Mouse (Mus musculus) lung, postnatal 25 days (tissue): ENCODE measurements around the gene H1foo.

Experiments
- DNase-seq: peaks from one replicate; pipeline ENCODE4 v3.0.0; 2022; ENCODE audit warnings: low spot score

H1foo gene

DNA sequence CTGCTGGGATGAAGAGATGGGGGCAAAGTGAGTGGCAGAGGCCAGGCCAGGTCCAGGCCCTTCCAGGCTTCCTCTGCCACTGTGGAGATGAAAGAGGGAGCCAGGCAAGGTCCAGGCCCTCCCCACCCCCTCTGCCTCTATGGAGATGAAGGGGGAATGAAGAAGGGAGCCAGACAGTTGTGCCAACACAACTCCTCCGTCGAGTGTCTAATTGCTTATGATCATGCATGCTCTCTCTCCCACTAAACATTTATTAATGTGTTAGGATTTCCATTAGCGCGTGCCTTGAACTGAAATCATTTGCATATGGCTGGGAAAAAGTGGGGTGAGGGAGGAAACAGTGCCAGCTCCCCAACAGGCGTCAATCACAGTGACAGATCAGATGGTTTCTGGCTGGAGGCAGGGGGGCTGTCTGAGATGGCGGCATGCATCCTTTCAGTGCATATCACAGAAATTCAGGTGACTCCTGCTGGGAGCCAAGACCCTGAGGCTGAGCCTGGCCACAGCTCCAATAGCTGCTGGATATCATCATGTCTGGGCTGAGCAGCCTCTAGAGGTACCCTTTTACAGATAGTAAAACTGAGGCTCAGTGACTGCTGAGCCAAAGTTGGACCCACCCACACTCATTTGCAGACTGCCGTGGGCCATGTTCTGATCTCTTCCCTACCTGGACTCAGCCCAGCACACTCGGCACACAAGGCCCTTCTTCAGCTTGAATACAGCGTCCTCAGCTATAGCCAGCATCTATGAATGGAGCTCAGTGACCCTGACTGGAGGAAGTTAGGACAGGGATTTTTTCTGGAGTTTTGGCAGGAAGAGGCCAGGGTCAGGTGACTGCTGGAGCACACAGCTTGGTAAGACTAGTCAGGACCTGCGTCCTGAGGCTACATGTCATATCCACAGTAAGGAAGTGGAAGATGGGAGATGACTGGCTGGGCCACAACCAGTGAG is 17.2 kb upstream of the H1foo start:
- no peak for DNase-seq

DNA sequence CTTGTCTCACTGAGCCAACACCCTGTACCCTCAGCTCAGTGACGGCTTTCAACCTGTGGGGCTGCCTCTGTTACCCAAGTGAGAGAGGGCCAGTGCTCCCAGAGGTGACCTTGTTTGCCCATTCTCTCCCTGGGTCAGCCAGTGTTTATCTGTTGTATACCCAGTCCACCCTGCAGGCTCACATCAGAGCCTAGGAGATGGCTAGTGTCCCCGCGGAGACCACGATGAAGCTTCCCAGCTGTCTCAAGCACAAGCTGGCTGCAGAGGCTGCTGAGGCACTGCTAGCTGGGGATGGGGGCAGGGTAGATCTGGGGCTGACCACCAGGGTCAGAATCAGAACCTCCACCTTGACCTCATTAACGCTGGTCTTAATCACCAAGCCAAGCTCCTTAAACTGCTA is 14.7 kb upstream of the H1foo start:
- DNase-seq = no peak

DNA sequence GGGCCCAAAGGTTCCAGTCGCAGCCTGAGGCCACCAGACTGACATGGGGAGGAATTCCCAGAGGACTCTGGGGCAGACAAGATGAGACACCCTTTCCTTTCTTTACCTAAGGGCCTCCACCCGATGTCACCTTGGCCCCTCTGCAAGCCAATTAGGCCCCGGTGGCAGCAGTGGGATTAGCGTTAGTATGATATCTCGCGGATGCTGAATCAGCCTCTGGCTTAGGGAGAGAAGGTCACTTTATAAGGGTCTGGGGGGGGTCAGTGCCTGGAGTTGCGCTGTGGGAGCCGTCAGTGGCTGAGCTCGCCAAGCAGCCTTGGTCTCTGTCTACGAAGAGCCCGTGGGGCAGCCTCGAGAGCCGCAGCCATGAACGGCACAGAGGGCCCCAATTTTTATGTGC is 13.1 kb upstream of the H1foo start, which contains the start of gene Rho:
Gene Rho, plus strand, starts transcription at position 110 of the 400 bp plus-strand sequence.
- DNase-seq = no peak

DNA sequence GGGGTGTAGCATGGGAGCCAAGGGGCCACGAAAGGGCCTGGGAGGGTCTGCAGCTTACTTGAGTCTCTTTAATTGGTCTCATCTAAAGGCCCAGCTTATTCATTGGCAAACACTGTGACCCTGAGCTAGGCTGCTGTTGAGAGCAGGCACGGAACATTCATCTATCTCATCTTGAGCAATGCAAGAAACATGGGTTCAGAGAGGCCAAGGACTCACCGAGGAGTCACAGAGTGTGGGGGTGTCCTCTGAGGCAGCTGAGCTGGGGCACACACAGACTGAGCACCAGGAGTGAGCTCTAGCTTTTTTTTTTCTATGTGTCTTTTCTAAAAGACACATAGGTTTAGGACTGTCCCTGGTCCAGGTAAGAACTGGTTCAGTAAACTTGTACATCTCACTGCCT is 12.3 kb upstream of the H1foo start:
- DNase-seq = no peak

DNA sequence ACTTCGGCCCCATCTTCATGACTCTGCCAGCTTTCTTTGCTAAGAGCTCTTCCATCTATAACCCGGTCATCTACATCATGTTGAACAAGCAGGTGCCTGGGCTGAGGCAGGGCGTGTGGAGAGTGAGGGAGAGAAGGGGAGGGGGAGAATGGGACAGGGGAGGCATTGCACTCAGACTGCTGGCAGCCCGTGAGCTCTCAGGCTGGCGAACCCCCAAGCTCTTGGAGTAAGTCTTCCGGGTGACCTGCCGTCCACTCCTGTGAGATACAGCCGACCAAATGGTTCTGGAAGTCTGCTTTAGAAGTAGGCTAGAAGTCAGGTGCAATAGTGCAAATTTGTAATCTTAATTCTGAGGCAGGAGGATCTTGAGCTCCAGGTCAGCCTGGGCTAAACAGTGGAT is 9.2 kb upstream of the H1foo start:
- DNase-seq = no peak

DNA sequence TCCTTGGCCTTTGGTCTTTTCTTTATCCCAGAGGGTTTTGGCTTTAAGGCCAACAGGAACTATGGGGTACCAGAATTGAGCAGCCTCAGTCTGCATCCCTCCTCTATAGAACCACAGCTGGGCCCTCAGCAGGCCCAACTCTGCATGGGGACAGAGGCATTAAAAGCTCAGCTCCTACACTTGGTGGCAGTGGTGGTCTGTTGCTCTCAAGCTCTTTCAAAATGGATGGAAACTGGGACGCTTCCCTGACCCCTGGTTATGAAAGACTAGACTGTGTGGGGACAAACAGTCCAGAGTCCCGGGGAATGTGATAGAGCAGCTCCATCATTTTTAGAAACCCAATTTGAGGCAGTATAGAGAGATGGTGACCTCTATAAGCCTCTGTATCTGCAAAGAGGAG is 6.7 kb upstream of the H1foo start:
- no peak for DNase-seq

DNA sequence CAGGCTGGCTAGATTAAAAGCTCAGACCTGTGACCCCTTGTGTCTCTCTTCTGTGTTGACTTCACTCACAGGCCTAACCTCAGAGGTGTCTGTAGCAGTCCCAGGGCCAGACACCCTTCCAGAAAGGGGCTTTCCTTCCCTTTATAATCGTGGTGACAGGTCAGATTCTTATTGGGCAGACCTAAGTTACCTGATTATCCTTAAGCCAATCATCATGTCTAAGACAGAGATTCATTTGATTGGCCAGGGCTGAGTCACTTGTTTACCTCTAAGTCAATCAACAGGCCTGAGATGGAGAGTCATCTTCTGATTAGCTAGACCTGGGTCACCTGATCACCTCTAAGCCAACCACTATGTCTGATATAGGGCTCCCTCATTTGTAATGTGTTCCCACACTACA is 5.9 kb upstream of the H1foo start:
- no peak for DNase-seq

DNA sequence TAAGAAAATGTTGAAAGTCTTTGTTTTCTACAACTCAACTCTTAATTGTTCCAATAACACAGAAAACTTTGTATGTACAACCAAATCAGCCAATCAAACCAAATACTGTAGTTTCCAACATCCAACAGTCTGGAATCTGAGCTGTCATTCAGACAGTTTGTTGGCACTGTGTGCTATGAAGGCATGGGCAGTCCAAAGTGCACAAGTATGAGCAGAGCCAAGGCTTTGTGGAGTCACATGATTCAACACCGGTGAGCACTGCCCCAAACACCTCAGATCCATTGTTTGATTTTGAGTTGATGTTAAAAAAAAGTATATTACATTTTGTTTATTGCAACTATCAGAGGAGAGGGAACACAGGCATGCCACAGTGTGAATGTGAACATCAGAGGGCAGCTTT is 4.1 kb upstream of the H1foo start:
- DNase-seq = no peak

DNA sequence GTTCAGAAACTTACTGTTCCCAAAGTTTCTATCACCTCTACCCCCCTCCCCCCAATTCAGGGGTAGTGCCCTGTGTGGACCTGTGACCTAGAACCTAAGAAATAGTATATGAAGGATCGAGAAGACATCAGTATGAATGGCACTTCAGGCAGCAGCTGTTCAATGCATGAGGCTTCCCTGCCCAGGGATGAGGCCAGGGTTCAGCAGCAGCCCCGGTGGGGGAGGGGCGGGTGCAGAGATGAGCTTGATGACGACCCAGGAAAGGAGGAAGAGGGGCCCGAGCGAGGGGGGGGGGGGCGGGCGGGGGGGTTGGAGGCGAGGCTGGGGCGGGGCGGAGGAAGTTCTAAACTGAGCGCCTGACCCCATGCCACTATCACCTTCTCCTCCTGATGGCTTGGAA is 3.6 kb upstream of the H1foo start:
- DNase-seq = no peak

DNA sequence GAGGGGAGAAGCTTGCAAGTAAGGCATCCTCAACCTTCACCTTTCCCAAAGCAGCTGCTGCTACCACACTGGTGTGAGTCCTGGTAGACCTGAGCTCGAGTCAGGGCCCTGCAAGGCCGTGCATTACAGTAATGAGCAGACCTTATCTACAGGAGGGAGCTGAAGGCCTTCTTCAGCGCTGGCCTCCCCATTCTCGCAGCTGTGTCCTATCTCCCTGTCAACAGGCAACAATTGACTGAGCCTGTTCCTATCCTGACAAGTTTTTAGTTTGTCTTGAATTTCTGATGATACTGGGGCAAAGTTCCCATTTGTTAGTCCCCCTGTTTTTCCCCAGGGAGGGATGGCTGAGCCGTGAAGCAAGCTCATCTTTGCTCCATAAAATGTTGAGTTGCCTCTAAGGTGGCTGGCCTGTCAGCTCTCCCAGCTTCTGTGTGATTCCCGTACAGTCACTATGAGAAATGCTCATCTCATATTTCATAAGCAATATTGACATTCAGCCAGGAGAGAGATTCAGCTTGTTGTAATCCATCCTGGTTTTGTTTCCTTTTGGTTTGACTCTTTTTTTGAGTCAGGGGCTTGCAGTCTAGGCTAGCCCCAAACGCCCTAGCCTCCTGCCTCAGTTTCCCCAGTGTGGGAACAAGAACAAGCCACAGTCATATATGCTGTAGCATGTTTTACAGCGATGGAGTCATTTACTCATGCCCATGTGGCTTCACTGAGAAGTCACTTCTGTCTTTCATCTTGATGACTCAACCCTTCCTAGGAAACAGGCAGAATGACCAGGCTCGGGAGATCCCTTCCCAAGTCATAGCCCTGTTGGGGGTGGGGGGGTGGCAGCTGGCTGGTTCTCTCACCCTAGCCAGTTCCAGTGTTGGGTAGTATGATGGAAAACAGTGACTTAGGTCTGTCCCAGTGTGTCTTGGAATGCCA is 975 bp upstream of the H1foo start:
- DNase-seq = no peak

DNA sequence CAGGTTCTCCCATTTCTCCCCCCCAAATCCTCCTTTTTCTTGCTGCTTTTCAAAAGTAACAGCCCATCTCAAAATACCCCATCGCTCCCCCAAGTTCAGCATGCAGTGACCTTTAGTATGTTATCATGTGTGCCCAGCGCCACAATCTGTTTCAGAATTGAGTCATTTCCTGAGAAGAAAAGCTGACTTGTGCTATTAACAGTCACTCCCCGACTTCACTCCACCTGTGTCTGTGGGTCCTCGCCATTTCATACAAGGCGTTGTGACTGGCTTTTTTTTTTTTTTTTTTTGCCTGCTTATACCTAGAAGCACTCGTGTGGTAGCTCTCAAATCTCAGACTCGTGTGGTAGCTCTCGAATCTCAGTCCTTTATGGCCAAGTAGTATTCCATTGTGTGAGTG is 895 bp downstream of the H1foo start:
- no peak for DNase-seq

DNA sequence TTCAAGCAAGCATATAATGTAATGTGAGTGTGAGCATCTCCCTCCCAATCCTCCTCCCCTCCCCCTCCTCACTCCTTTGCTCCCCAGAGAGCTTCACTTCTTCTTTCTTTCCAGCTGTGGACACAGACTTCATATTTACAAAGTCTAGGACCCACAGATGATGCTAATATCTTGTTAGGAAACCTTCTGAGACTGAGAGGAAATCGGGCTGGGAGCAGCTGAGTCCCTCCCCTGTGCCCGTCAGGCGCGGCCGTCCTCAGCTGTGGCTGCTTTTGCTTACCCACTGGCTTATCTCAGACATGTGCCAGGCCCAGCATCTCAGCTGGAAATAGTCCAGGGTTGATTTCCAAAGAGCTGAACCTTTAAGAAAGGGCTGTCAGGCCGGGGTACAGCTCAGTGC is 1.7 kb downstream of the H1foo start:
- no peak for DNase-seq

DNA sequence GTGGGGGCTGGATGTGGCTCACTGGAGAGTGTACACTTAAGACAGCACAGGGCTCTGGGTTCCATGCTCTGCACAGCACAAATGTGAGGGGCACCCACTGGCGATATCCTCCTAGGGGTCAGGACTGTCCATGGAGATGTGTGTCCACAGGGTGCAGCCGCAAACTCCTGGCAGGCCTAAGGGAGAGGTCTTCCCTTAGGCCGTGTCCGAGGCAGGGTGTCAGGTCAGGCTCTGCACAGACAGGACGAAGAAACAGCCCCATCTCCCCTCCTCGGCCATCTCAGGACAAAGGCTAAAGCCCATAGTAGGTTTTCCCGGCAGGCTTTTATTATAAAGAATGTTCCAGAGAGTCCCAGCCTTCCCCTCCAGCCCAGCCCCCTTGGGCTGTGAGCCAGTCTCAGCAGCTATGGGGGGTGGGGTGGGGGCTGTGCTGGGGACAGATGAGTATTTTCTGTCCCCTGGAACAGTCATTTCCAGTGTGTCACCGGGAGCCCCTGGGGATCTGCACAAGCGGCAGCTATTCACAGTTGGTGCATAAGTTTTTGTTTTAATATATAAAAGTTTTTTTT is 9.9 kb downstream of the H1foo start:
- DNase-seq = no peak

DNA sequence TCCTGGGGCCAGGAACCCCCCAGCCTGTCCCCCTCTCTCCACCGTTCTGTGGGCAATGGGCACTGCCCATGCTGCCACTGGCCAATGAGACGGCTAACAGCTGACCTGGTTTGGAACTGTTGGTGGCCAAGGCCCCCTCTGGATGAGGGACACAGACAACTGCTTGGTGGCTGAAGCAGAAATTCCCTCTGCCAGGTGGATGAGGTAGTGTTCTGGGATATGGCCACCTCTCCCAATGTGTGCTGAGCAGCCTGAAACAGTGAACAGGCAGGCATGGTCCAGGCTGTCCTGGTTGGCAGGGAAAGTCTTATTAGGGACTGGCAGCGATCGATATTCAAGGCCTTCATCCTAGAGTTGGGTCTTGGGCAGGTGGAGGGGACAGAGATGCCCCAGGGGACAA is 10.4 kb downstream of the H1foo start:
- DNase-seq = no peak

DNA sequence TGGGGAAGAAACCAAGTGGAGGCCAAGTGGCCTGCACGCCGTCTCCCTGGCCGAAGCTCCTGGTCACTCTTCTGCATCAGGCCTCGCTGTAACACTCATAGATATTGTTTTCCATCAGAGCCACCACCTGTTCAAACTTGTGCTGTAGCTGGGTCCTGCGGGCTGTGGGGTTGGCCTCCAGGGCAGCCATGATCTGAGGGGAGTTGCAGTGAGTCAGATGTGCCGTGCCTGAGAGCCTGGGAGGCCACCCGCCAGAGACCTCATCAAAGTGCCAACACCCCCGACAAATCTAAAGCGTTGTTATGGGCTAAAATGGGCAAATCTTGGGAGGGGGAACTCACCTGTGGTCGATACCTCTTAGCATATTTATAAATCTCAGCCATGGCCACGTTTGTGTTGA is 10.9 kb downstream of the H1foo start:
- DNase-seq = no peak

DNA sequence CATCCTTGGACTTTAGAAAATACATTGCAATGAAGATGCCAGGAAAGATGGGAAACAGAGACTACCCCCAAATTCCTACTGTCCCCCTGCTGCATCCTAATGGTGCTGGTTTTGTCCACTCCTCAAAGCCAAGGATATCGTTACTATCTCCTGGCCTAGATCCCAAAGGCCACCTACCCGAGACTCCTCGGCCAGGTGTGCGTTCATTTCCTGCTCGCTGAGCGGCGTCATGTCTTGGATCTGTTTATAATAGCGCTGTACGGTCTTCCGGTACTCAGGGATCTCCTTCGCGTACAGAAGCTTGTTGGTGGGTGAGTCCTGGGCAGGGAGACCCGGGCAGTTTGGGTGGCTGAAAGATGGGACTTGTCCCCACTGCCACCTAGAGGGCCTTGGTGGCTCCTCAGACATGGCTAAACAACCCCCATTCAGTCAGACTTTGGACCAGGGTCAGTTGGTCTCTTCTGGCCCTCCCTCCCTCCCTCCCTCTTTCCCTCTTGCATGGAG is 11.7 kb downstream of the H1foo start:
- DNase-seq = no peak

DNA sequence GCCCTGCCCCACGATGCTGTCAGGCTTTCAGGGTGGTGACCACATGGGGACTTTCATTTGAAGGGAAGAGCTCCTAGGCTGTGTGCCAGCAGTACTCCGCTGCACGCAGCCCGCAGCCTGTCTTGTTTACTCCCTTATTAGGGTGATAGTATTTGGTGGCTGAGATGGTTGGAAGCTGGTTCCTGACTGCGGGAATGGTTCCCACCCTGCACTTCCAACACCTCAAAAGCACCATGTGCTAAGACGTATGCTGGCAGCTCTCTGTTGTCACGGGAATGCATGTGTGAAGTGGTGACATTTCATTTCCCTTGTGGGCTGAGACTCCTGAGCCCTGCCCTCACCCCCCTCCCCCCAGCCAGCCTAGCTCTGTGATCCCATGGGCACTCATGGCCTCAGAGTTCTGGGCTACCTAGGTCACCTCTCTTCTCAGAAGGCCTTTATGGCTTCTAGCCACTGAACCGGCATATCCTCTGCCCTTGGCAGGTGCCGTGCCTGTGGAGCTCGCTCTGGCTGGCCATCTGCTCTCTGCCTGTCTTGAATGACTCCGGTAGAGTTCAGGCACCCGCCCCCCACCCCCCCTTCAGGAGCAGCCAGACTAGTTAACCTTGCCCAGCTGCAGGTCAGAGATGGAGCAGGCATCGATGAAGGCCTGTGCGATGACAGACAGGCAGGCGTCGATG is 12.3 kb downstream of the H1foo start:
- DNase-seq = peak; percentile 79

DNA sequence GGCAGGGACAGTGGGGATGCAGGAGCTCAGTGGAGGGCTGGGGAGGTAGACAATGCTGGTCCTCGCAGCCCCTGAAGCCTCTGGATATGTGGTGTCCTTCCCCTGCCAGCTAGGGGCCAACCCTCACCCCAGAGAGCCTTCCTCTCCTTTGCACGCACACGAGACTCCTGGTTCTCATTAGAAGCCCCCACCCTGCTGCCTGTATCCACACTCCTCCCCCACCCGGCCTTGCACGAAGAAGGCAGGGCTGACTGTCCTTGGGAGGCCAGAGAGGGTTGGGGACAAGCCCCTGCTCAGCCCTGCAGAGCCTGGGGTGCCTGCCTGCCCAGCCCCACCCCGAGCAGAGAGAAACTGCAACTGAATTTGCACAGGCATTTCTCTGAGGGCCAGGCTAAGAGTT is 12.9 kb downstream of the H1foo start:
- no peak for DNase-seq

DNA sequence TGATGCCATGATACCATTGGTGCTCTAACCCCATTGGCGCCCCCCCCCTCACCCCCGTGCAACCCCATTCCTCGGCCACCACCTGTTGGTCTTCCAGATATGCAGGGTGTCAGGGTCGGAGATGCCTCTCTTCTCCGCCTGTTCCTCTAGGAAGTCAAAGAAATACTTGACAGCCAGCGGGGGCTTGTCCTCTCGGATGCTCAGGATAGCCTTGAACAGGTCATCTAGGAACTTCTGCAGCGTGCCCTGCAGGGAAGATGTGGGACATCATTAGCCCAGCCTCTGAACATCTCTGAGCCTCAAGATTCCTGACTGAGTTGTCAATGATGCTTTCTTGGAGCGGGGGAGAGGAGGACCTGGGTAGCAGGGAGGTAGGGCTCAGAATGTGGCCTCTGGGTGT is 13.7 kb downstream of the H1foo start:
- DNase-seq = no peak

DNA sequence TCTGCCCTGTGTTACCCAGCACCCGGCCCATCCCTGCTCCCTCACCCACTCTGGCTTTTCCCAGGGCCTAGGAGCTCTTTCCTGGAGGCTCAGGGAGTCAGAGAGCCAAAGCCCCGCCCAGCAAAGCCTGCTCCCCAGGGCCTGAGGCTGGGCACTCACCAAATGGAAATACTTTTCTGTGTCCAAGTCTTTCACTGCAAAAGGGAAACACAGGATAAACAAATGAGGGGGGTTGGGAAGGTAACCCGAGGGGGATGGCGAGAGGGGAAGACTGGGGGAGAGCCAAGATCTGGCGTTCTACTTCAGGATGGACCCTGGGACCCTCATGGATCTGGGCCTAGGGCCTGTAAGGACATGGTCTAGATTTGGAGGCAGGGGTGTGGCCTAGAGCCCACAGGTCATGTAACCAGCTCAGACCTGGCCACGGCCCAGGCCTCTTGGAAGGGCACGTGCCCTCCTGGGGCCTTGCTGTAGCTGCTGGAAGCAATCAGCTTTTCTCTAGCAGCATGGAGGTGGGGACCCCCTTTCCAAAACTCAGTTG is 14.5 kb downstream of the H1foo start:
- peak; percentile 90 for DNase-seq

DNA sequence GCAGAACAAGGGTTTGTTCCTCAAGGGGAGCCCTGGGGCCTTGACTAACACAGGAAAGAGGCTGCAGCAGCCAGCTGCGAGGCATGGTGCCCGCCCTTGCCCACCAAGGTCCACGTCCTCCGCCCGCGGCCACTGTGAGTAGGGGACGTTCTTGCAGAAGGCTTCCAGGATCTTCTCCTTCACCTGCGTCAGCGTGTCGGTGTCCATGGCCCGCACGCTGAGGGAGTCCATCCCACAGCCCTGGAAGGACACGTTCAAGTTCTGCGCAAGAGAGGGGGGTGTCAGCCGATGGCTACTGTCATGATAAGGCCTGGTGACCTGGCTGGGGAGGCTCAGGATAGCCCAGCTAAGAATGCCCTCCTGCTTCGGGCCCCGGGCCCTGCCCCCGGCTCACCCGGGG is 15.6 kb downstream of the H1foo start:
- DNase-seq = no peak

DNA sequence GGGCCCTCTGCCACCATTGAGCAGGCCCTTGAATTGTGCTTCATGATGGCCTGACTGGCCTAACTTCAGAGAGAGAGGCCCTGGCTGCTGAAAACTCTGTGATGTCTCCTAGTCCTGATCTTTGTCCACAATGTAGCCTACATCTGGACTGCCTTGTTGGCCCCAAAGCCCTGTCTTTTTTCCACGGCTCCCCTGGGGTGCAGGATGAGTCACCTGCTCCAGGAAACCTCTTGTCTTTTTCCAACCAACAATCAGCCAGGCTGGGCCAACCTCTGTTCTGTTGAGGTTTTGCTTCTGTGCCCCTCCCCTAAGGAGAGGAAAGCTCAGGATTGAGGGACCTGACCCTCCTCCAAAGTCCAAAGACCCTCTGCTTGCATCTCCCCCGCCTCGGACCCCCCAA is 17.0 kb downstream of the H1foo start:
- DNase-seq = no peak
